Mouse (Mus musculus) lung, adult 2 months (tissue): ENCODE data around the gene Vars.

Experiments used
- CTCF ChIP-seq: fragments of 200-500 bp; IDR thresholded peaks from 2 replicates; pipeline ENCODE4 v1.5.1; 2011; ENCODE audit warnings: mild to moderate bottlenecking, low read length, control low read depth; ENCODE audit not compliant: insufficient read depth
- POLR2A ChIP-seq: fragments of 200-500 bp; IDR thresholded peaks from 2 replicates; pipeline ENCODE4 v1.6.1; 2011; ENCODE audit warnings: low read depth, mild to moderate bottlenecking, control low read depth, low read length, borderline replicate concordance; ENCODE audit errors: extremely low read depth

- TF ChIP-seq POLR2A: no peak
- TF ChIP-seq CTCF: no peak
Measured at GRCm38 (mm10) chr17:34956340-34956739, 44.4 kb upstream of the Vars start.
